9 mouse cellular contexts compared by ENCODE assay signal in genomic region chr7:16809739-16810138, GRCm38 (mm10). TPM values are rescaled to one million over a fixed set of nuclear protein-coding genes. Genes with fewer than 3 reads are reported as not detected.
DNase-seq lines count a peak whose midpoint lies in the region; ATAC-seq and TF ChIP-seq lines count a peak whose summit lies in the region.
"Had no signal": no experiment of that assay in that cellular context is flagged by ENCODE, and none has a peak within 500 bp of the region (broad histone marks: within the 10 kb centered on the region; RNA-seq: fewer than 3 reads in every experiment).

No protein-coding gene starts in this region.

- TF ChIP-seq EP300 in heart, adult 2 months (IDR thresholded peaks at IDR 0.05; ENCODE audit: insufficient read depth, low read depth, low read length), result peak; percentile 86

- WGBS in heart, adult 2 months, result 26% methylated on average over 10 of the region's 10 CpGs
- 27% methylated on average over 10 of the region's 10 CpGs for WGBS in forebrain, embryonic 14.5 days
- 29% methylated on average over 10 of the region's 10 CpGs for WGBS in limb, embryonic 11.5 days
- 31% methylated on average over 10 of the region's 10 CpGs for WGBS in midbrain, embryonic 16.5 days

- peak; percentile 99; the same call in 1 of the 2 replicates for TF ChIP-seq CTCF in heart, adult 2 months (IDR thresholded peaks at IDR 0.05)

- H3K27ac ChIP-seq in heart, adult 2 months, result no peak overlapping the region
- H3K27ac ChIP-seq in forebrain, embryonic 14.5 days (ENCODE audit: low read depth, low read length), result peak overlapping the region; percentile 11; the same call in 1 of the 2 replicates
- no peak overlapping the region for H3K27ac ChIP-seq in limb, embryonic 11.5 days (replicated peaks; ENCODE audit: low read depth, low read length)
- peak overlapping the region; percentile 96 for H3K27ac ChIP-seq in midbrain, embryonic 16.5 days (ENCODE audit: low read length)
- H3K27ac ChIP-seq: macrophage had no signal

- no peak for TF ChIP-seq POLR2A in heart, adult 2 months (IDR thresholded peaks at IDR 0.05; ENCODE audit: insufficient read depth, low read depth, low read length)

- H3K27me3 ChIP-seq in heart, adult 2 months (ENCODE audit: control insufficient read depth, insufficient read depth, low read length), result no peaks in the 10 kb centered on the region
- peaks cover 19% of the 10 kb centered on the region for H3K27me3 ChIP-seq in forebrain, embryonic 14.5 days (replicated peaks; ENCODE audit: control insufficient read depth, insufficient read depth, low read length)
- H3K27me3 ChIP-seq in limb, embryonic 11.5 days (ENCODE audit: control insufficient read depth, insufficient read depth, low read length), result peaks cover 13% of the 10 kb centered on the region
- H3K27me3 ChIP-seq in midbrain, embryonic 16.5 days (ENCODE audit: control insufficient read depth, insufficient read depth, low read depth, low read length), result no peaks in the 10 kb centered on the region

- no peak overlapping the region for H3K4me3 ChIP-seq in heart, adult 2 months
- H3K4me3 ChIP-seq in forebrain, embryonic 14.5 days (ENCODE audit: low read depth, low read length), result no peak overlapping the region
- no peak overlapping the region for H3K4me3 ChIP-seq in limb, embryonic 11.5 days (ENCODE audit: low read depth, low read length)
- H3K4me3 ChIP-seq in midbrain, embryonic 16.5 days (ENCODE audit: low read depth, low read length), result peak overlapping the region; percentile 62; the same call in 1 of the 2 replicates

- H3K36me3 ChIP-seq in heart, adult 2 months (ENCODE audit: control insufficient read depth, insufficient read depth, low read length), result no peaks in the 10 kb centered on the region
- H3K36me3 ChIP-seq in forebrain, embryonic 14.5 days (ENCODE audit: control insufficient read depth, insufficient read depth, low read length), result peaks cover 29% of the 10 kb centered on the region
- no peaks in the 10 kb centered on the region; the same call in 1 of the 2 replicates for H3K36me3 ChIP-seq in limb, embryonic 11.5 days (ENCODE audit: control insufficient read depth, insufficient read depth, low read length)
- H3K36me3 ChIP-seq in midbrain, embryonic 16.5 days (ENCODE audit: control insufficient read depth, insufficient read depth, low read length), result peaks cover 4% of the 10 kb centered on the region

- H3K4me1 ChIP-seq in heart, adult 2 months (ENCODE audit: control insufficient read depth, insufficient read depth, low read length), result 0 out of 2 replicates have a peak, but pooled peaks cover 1% of the 10 kb centered on the region
- H3K4me1 ChIP-seq in forebrain, embryonic 14.5 days (ENCODE audit: control insufficient read depth, insufficient read depth, low read length), result peaks cover 2% of the 10 kb centered on the region
- H3K4me1 ChIP-seq in limb, embryonic 11.5 days (ENCODE audit: control insufficient read depth, insufficient read depth, low read length), result peaks cover 11% of the 10 kb centered on the region
- peaks cover 38% of the 10 kb centered on the region for H3K4me1 ChIP-seq in midbrain, embryonic 16.5 days (ENCODE audit: control insufficient read depth, insufficient read depth, low read length)

- H3K9ac ChIP-seq in heart, adult 2 months (ENCODE audit: low read depth, low read length), result no peak overlapping the region
- no peak overlapping the region for H3K9ac ChIP-seq in forebrain, embryonic 14.5 days (ENCODE audit: low read length)
- H3K9ac ChIP-seq in limb, embryonic 11.5 days (ENCODE audit: low read length), result no peak overlapping the region
- peak overlapping the region; percentile 17; the same call in 1 of the 2 replicates for H3K9ac ChIP-seq in midbrain, embryonic 16.5 days (ENCODE audit: low read depth, low read length)

- H3K4me2 ChIP-seq in forebrain, embryonic 14.5 days (ENCODE audit: low read length), result peak overlapping the region; percentile 75; the same call in 1 of the 2 replicates
- H3K4me2 ChIP-seq in limb, embryonic 11.5 days (ENCODE audit: low read depth, severe bottlenecking), result no peak overlapping the region
- peak overlapping the region; percentile 85 for H3K4me2 ChIP-seq in midbrain, embryonic 16.5 days (ENCODE audit: low read length)

- peak; percentile 65 to 77 for DNase-seq in heart, adult 2 months
- DNase-seq in heart, postnatal 25 days (ENCODE audit: low spot score), result no peak
- DNase-seq in cerebellum, adult 11 months, result peak; percentile 69
- peak; percentile 81 for DNase-seq in forebrain, embryonic 14.5 days (ENCODE audit: low spot score)
- peak; percentile 74 for DNase-seq in induced T-regulatory cell, adult 2 months (ENCODE audit: low read depth)
- peak; percentile 79 for DNase-seq in limb, embryonic 11.5 days (ENCODE audit: low spot score)
- peak; percentile 61 to 83 for DNase-seq in spleen, postnatal 4 days (ENCODE audit: low spot score in 2 of 2)

- H3K79me2 ChIP-seq in heart, adult 2 months (replicated peaks; ENCODE audit: control insufficient read depth, insufficient read depth, low read length), result no peaks in the 10 kb centered on the region

- peak; percentile 24 for ATAC-seq in forebrain, embryonic 14.5 days
- no peak for ATAC-seq in limb, embryonic 11.5 days (ENCODE audit: insufficient number of reproducible peaks, low FRiP score, low TSS enrichment, low read depth)
- no peak for ATAC-seq in midbrain, embryonic 16.5 days

- H3K9me3 ChIP-seq in forebrain, embryonic 14.5 days (replicated peaks; ENCODE audit: control insufficient read depth, low read length), result no peaks in the 10 kb centered on the region
- H3K9me3 ChIP-seq in limb, embryonic 11.5 days (ENCODE audit: control insufficient read depth, low read length), result no peaks in the 10 kb centered on the region
- no peaks in the 10 kb centered on the region for H3K9me3 ChIP-seq in midbrain, embryonic 16.5 days (replicated peaks; ENCODE audit: control insufficient read depth, low read length, poor library complexity, severe bottlenecking)

- intact Hi-C loops in heart, adult 2 months (cut with DNase I), result loop anchor here (1.0 to 5.0 kb wide), 3 partner anchors 43 to 181 kb away; no protein-coding TSS in a partner anchor
- intact Hi-C loops in heart, postnatal 25 days (cut with DNase I), result loop anchor here (2.0 to 5.0 kb wide), 3 partner anchors 63 to 182 kb away; no protein-coding TSS in a partner anchor

RNA-seq across cellular contexts. Expression of gene Strn4, which starts 6.0 kb away (rescaled TPM):
- 10 to 100 TPM; 55.5 to 56.2 TPM for total RNA-seq in heart, adult 2 months (2021)
- 94.2 and 101 TPM in 2 replicates for polyA plus RNA-seq in heart, adult 2 months (2012; rRNA removed)
- total RNA-seq in heart, postnatal 25 days (2021), result 10 to 100 TPM; 54.8 to 65.5 TPM
- 175 and 186 TPM in 2 replicates for polyA plus RNA-seq in forebrain, embryonic 14.5 days (2014; fragmentation: Nextera tagmentation; extraction: Ambion mirVana)
- polyA plus RNA-seq in limb, embryonic 11.5 days (2014; fragmentation: Nextera tagmentation; extraction: Ambion mirVana), result 125 and 128 TPM in 2 replicates
- 185 and 199 TPM in 2 replicates for polyA plus RNA-seq in midbrain, embryonic 16.5 days (2015; fragmentation: Nextera tagmentation; extraction: Ambion mirVana)

RNA-seq across cellular contexts. Expression of gene Fkrp, which starts 6.8 kb away (rescaled TPM):
- total RNA-seq in heart, adult 2 months (2021), result 10 to 100 TPM; 49.5 to 52.8 TPM
- 40.3 and 51.3 TPM in 2 replicates for polyA plus RNA-seq in heart, adult 2 months (2012; rRNA removed)
- total RNA-seq in heart, postnatal 25 days (2021), result 10 to 100 TPM; 46.2 to 48.0 TPM
- polyA plus RNA-seq in forebrain, embryonic 14.5 days (2014; fragmentation: Nextera tagmentation; extraction: Ambion mirVana), result 26.4 and 30.3 TPM in 2 replicates
- 25.4 and 29.3 TPM in 2 replicates for polyA plus RNA-seq in limb, embryonic 11.5 days (2014; fragmentation: Nextera tagmentation; extraction: Ambion mirVana)
- 52.1 and 53.8 TPM in 2 replicates for polyA plus RNA-seq in midbrain, embryonic 16.5 days (2015; fragmentation: Nextera tagmentation; extraction: Ambion mirVana)

RNA-seq across cellular contexts. Expression of gene Slc1a5, which starts 28.6 kb away (rescaled TPM):
- 10 to 100 TPM; 20.9 to 26.1 TPM for total RNA-seq in heart, adult 2 months (2021)
- polyA plus RNA-seq in heart, adult 2 months (2012; rRNA removed), result 35.6 and 57.0 TPM in 2 replicates
- 10 to 100 TPM; 18.5 to 22.8 TPM for total RNA-seq in heart, postnatal 25 days (2021)
- polyA plus RNA-seq in forebrain, embryonic 14.5 days (2014; fragmentation: Nextera tagmentation; extraction: Ambion mirVana), result 7.0 and 7.4 TPM in 2 replicates
- 28.5 and 30.9 TPM in 2 replicates for polyA plus RNA-seq in limb, embryonic 11.5 days (2014; fragmentation: Nextera tagmentation; extraction: Ambion mirVana)
- polyA plus RNA-seq in midbrain, embryonic 16.5 days (2015; fragmentation: Nextera tagmentation; extraction: Ambion mirVana), result 10.1 and 10.7 TPM in 2 replicates

RNA-seq across cellular contexts. Expression of gene Prkd2, which starts 33.0 kb away (rescaled TPM):
- total RNA-seq in heart, adult 2 months (2021), result 10 to 100 TPM; 15.3 to 19.9 TPM
- 24.5 and 26.2 TPM in 2 replicates for polyA plus RNA-seq in heart, adult 2 months (2012; rRNA removed)
- total RNA-seq in heart, postnatal 25 days (2021), result 10 to 100 TPM; 18.0 to 22.9 TPM
- polyA plus RNA-seq in forebrain, embryonic 14.5 days (2014; fragmentation: Nextera tagmentation; extraction: Ambion mirVana), result 4.5 and 6.7 TPM in 2 replicates
- polyA plus RNA-seq in limb, embryonic 11.5 days (2014; fragmentation: Nextera tagmentation; extraction: Ambion mirVana), result 16.6 and 16.8 TPM in 2 replicates
- 6.0 and 6.9 TPM in 2 replicates for polyA plus RNA-seq in midbrain, embryonic 16.5 days (2015; fragmentation: Nextera tagmentation; extraction: Ambion mirVana)

Comparison
In these comparisons a context has a peak if more than half of its experiments do, and no peak if none do; other contexts are left out.
1. H3K27ac ChIP-seq: peak in forebrain, embryonic 14.5 days (single experiment) and midbrain, embryonic 16.5 days (single experiment); none in heart, adult 2 months (single experiment) and limb, embryonic 11.5 days (single experiment).